Mouse (Mus musculus): Measurements from ENCODE around the gene Prss57.

DNA sequence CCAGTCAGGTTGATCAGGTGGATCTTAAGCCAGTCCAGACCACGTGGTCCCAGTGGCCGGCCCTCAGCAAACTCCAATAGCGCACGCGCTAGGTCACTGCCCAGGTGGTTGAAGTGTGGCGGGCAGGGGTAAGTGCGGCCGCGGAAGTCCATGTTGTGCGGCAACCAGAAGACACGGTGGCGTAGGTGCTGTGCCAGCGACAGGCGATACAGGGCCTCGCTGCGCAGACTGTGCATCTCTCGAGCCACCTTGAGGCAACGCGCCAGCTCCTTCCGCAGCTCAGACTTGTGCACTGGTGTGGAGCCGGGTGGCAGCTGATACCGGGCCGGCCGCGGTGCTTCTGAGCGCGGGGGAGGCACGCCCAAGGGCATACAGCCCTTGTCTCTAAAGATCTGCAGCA is 51.5 kb downstream of the Prss57 start:
- TF ChIP-seq POLR2A (IDR thresholded peaks at IDR 0.05; ENCODE audit: borderline replicate concordance, low read depth, low read length) = no peak
- TF ChIP-seq CTCF (IDR thresholded peaks at IDR 0.05; ENCODE audit: low read depth, low read length) = no peak

All from bone marrow macrophage, adult 2 months (primary cell).